Mouse (Mus musculus): ENCODE data around the gene Wnk4. TPM values are rescaled to one million over a fixed set of nuclear protein-coding genes. Genes with fewer than 3 reads are reported as not detected.
A peak's percentile ranks its signal among the peaks of the same experiment; 100 is the strongest.

The Wnk4 gene
- polyA plus RNA-seq, 1 experiment from 2014 or later: 14.6 TPM

DNA sequence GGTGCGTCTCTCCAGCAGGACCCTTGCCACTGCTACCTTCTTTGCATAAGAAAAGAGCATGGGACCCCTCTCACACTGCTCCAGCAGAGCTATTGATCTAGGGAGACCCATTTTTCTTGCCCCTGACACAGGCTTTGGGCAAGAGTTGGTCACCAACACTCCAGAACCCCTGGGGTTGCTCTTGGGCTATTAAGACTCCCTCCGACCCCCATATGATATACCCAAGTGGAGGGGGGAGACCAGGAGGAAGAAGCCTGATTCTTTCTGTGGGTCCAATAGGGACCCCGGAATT lies 3.6 kb downstream of the Wnk4 start:
- Histone ChIP-seq H3K4me3 (ENCODE audit: low read depth, low read length) (no peak overlapping the region), H3K36me3 (ENCODE audit: insufficient read depth, low read length) (no peaks in the 10 kb centered on the region; the same call in 1 of the 2 replicates), H3K4me2 (replicated peaks; ENCODE audit: low read depth, low read length) (no peak overlapping the region), H3K9ac (replicated peaks; ENCODE audit: low read depth) (no peak overlapping the region), H3K27ac (ENCODE audit: low read length) (no peak overlapping the region), H3K27me3 (replicated peaks; ENCODE audit: insufficient read depth, low read length) (peaks cover 11% of the 10 kb centered on the region; the same call in 1 of the 2 replicates), H3K4me1 (ENCODE audit: insufficient read depth, low read depth, low read length) (peaks cover 21% of the 10 kb centered on the region; the same call in 1 of the 2 replicates), H3K9me3 (ENCODE audit: low read length) (no peaks in the 10 kb centered on the region)
- TF ChIP-seq EP300 (IDR thresholded peaks at IDR 0.05) (no peak), CTCF (IDR thresholded peaks at IDR 0.05) (no peak)
- 8% methylated on average over 3 of the region's 3 CpGs for whole genome bisulfite sequencing
- DNase-seq (ENCODE audit: low spot score) (no peak), ATAC-seq (no peak)

DNA sequence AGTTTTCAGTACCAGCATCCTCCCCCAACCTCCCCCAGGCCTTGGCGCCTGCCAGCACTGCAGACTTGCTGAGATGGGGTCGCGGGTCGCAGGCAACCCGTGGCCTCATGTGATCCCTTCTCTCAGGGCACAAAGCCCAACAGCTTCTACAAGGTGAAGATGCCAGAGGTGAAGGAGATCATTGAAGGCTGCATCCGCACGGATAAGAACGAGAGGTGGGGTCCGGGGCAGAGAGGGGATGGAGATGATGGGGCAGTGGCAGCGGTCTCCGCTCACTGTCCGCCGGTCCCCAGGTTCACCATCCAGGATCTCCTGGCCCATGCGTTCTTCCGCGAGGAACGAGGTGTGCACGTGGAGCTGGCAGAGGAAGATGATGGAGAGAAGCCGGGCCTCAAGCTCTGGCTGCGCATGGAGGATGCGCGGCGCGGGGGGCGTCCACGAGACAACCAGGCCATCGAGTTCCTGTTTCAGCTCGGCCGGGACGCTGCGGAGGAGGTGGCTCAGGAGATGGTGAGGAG lies 4.6 kb downstream of the Wnk4 start:
- Histone ChIP-seq H3K4me3 (ENCODE audit: low read depth, low read length) (no peak overlapping the region; the same call in 1 of the 2 replicates), H3K36me3 (ENCODE audit: insufficient read depth, low read length) (no peaks in the 10 kb centered on the region), H3K9ac (replicated peaks; ENCODE audit: low read depth) (no peak overlapping the region), H3K9me3 (ENCODE audit: low read length) (no peaks in the 10 kb centered on the region), H3K4me2 (replicated peaks; ENCODE audit: low read depth, low read length) (peak overlapping the region; percentile 25), H3K4me1 (ENCODE audit: insufficient read depth, low read depth, low read length) (peaks cover 21% of the 10 kb centered on the region; the same call in 1 of the 2 replicates), H3K27me3 (replicated peaks; ENCODE audit: insufficient read depth, low read length) (peaks cover 11% of the 10 kb centered on the region; the same call in 1 of the 2 replicates), H3K27ac (ENCODE audit: low read length) (no peak overlapping the region)
- WGBS: 10% methylated on average over 31 of the region's 31 CpGs
- DNase-seq (ENCODE audit: low spot score) (no peak), ATAC-seq (no peak)
- TF ChIP-seq CTCF (IDR thresholded peaks at IDR 0.05) (no peak), EP300 (IDR thresholded peaks at IDR 0.05) (no peak)

DNA sequence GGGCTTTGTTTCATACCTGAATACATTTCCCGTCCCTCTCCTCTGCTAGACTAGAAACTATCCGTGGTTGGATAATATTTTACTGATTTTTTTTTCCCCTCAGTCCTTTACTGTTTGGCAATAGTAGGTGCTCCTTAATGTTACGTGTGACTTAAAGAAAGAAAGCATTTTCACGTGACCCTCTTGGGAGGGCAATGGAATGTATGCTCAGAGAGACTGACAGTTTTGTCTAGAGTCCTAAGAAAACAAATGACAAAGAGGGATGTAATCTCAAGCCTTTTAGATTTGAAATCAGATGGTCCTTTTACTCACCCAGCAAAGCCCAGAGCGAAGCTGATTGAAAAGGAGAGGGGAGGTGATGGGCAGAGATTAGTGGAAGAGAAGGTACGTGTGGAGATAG lies 5.5 kb downstream of the Wnk4 start:
- ATAC-seq: peak; percentile 32; the same call in 1 of the 2 replicates
- Histone ChIP-seq H3K4me1 (ENCODE audit: insufficient read depth, low read depth, low read length) (peaks cover 18% of the 10 kb centered on the region; the same call in 1 of the 2 replicates), H3K9me3 (ENCODE audit: low read length) (no peaks in the 10 kb centered on the region), H3K27me3 (replicated peaks; ENCODE audit: insufficient read depth, low read length) (peaks cover 11% of the 10 kb centered on the region; the same call in 1 of the 2 replicates), H3K27ac (ENCODE audit: low read length) (no peak overlapping the region), H3K36me3 (ENCODE audit: insufficient read depth, low read length) (no peaks in the 10 kb centered on the region), H3K4me2 (replicated peaks; ENCODE audit: low read depth, low read length) (no peak overlapping the region), H3K4me3 (ENCODE audit: low read depth, low read length) (no peak overlapping the region), H3K9ac (replicated peaks; ENCODE audit: low read depth) (no peak overlapping the region)
- no peak for TF ChIP-seq EP300 (IDR thresholded peaks at IDR 0.05)
- no peak for TF ChIP-seq CTCF (IDR thresholded peaks at IDR 0.05)
- 41% methylated on average over 6 of the region's 6 CpGs for WGBS
- no peak for DNase-seq (ENCODE audit: low spot score)

DNA sequence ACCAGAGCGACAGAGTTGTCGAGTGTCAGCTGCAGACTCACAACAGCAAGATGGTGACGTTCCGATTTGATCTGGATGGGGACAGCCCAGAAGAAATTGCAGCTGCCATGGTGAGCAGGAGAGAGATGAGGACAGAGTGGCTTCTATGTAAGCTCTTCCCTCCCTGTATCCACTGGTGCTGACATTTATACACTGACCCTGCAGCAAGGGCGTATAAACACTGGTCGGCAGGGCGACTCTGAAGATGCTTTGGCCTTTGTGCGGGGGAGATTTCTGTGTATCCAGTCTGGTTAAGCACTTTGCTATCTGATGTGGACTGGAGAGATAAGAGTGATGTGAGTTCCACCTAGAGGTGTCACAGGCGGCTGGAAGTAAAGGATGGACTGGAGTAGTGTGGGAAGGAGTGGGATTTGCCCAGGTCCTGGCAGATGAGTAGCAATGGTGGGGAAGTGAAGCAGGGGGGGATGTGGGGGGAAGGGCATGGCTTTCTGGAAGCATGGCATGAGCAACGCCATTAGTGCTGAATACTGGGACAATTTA lies 9.3 kb downstream of the Wnk4 start:
- Histone ChIP-seq H3K9me3 (ENCODE audit: low read length) (no peaks in the 10 kb centered on the region), H3K36me3 (ENCODE audit: insufficient read depth, low read length) (no peaks in the 10 kb centered on the region), H3K9ac (replicated peaks; ENCODE audit: low read depth) (no peak overlapping the region), H3K4me1 (ENCODE audit: insufficient read depth, low read depth, low read length) (peaks cover 6% of the 10 kb centered on the region; the same call in 1 of the 2 replicates), H3K4me2 (replicated peaks; ENCODE audit: low read depth, low read length) (no peak overlapping the region), H3K27me3 (replicated peaks; ENCODE audit: insufficient read depth, low read length) (peaks cover 5% of the 10 kb centered on the region; the same call in 1 of the 2 replicates), H3K4me3 (ENCODE audit: low read depth, low read length) (no peak overlapping the region), H3K27ac (ENCODE audit: low read length) (no peak overlapping the region)
- DNase-seq (ENCODE audit: low spot score): no peak
- peak; percentile 30; the same call in 1 of the 2 replicates for ATAC-seq
- TF ChIP-seq CTCF (IDR thresholded peaks at IDR 0.05) (no peak), EP300 (IDR thresholded peaks at IDR 0.05) (no peak)
- WGBS: 10% methylated on average over 10 of the region's 10 CpGs

DNA sequence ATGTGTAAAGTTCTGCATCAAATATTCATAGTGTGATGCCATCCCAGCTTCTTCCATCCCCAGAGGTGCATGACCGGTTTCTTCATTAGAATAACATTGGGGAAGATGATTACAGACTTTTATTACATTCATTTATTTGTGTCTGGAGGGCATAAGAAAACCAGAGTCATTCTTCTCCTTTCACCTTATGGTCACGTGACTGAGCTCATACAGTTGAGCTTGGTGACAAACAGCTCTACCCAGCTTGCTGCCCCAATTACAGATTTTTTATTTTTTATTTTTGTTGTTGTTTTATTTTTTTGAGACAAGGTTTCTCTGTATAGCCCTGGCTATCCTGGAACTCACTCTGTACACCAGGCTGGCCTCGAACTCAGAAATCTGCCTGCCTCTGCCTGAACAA lies 12.1 kb downstream of the Wnk4 start:
- H3K4me2 ChIP-seq (replicated peaks; ENCODE audit: low read depth, low read length): no peak overlapping the region
- no peak overlapping the region for H3K27ac ChIP-seq (ENCODE audit: low read length)
- DNase-seq (ENCODE audit: low spot score) (no peak), ATAC-seq (no peak)
- TF ChIP-seq CTCF (IDR thresholded peaks at IDR 0.05) (no peak), EP300 (IDR thresholded peaks at IDR 0.05) (no peak)
- H3K4me3 ChIP-seq (ENCODE audit: low read depth, low read length): no peak overlapping the region
- no peaks in the 10 kb centered on the region for H3K27me3 ChIP-seq (replicated peaks; ENCODE audit: insufficient read depth, low read length)
- H3K9ac ChIP-seq (replicated peaks; ENCODE audit: low read depth): no peak overlapping the region
- H3K4me1 ChIP-seq (ENCODE audit: insufficient read depth, low read depth, low read length): peaks cover 6% of the 10 kb centered on the region; the same call in 1 of the 2 replicates
- H3K9me3 ChIP-seq (ENCODE audit: low read length): no peaks in the 10 kb centered on the region
- no peaks in the 10 kb centered on the region for H3K36me3 ChIP-seq (ENCODE audit: insufficient read depth, low read length)
- 88% methylated on average over 3 of the region's 3 CpGs for WGBS

DNA sequence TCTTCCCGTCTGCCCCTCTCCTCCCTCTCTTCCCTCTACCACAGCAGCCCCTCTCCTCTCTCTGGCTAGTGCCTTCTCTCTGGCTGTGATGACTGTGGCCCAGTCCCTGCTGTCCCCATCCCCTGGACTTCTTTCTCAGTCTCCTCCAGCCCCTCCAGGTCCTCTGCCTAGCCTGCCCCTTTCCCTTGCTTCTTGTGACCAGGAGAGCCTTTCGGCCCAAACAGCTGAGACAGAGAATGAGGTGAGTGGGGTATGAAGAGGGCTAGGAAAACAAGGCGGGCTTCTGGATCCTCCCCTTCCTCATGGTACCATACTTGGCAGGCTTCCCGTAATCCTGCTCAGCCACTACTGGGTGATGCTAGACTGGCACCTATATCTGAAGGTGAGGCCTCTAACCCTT lies 14.9 kb downstream of the Wnk4 start:
- H3K4me2 ChIP-seq (replicated peaks; ENCODE audit: low read depth, low read length): no peak overlapping the region
- H3K27me3 ChIP-seq (replicated peaks; ENCODE audit: insufficient read depth, low read length): no peaks in the 10 kb centered on the region
- no peak for TF ChIP-seq CTCF (IDR thresholded peaks at IDR 0.05)
- no peak for TF ChIP-seq EP300 (IDR thresholded peaks at IDR 0.05)
- no peak overlapping the region for H3K9ac ChIP-seq (replicated peaks; ENCODE audit: low read depth)
- no peaks in the 10 kb centered on the region for H3K36me3 ChIP-seq (ENCODE audit: insufficient read depth, low read length)
- WGBS: 48% methylated on average over 4 of the region's 4 CpGs
- no peaks in the 10 kb centered on the region for H3K9me3 ChIP-seq (ENCODE audit: low read length)
- H3K27ac ChIP-seq (ENCODE audit: low read length): no peak overlapping the region
- ATAC-seq: no peak
- no peak overlapping the region for H3K4me3 ChIP-seq (ENCODE audit: low read depth, low read length)
- DNase-seq (ENCODE audit: low spot score): no peak
- H3K4me1 ChIP-seq (ENCODE audit: insufficient read depth, low read depth, low read length): peaks cover 14% of the 10 kb centered on the region; the same call in 1 of the 2 replicates

Data from lung, postnatal 0 days (tissue).